9 mouse cellular contexts compared by ENCODE assay signal in genomic region chr2:20419975-20420374, GRCm38 (mm10).
A peak's percentile ranks its signal among the peaks of the same experiment; 100 is the strongest.
DNase-seq lines count a peak whose midpoint lies in the region; ATAC-seq lines count a peak whose summit lies in the region.
"Had no signal": no experiment of that assay in that cellular context is flagged by ENCODE, and none has a peak within 500 bp of the region (broad histone marks: within the 10 kb centered on the region; RNA-seq: fewer than 3 reads in every experiment).

No protein-coding gene starts in this region.

- no peak overlapping the region for H3K4me3 ChIP-seq in forebrain, embryonic 12.5 days (replicated peaks)
- H3K4me3 ChIP-seq in heart, embryonic 11.5 days (ENCODE audit: low read depth, low read length) = no peak overlapping the region

- H3K9me3 ChIP-seq in forebrain, embryonic 12.5 days = no peaks in the 10 kb centered on the region
- no peaks in the 10 kb centered on the region for H3K9me3 ChIP-seq in heart, embryonic 11.5 days (replicated peaks; ENCODE audit: control insufficient read depth, low read length)

- H3K27ac ChIP-seq in forebrain, embryonic 12.5 days = no peak overlapping the region
- H3K27ac ChIP-seq in heart, embryonic 11.5 days (ENCODE audit: low read depth, low read length) = no peak overlapping the region

- no peaks in the 10 kb centered on the region for H3K36me3 ChIP-seq in forebrain, embryonic 12.5 days (replicated peaks)
- H3K36me3 ChIP-seq in heart, embryonic 11.5 days (ENCODE audit: control insufficient read depth, insufficient read depth, low read length) = no peaks in the 10 kb centered on the region

- ATAC-seq in forebrain, embryonic 12.5 days (ENCODE audit: low FRiP score) = 0 out of 2 replicates have a peak, but pooled peaks have one; percentile 14
- ATAC-seq in heart, embryonic 11.5 days (replicated peaks; ENCODE audit: insufficient number of reproducible peaks, low FRiP score, low TSS enrichment) = no peak

- peak; percentile 16 to 29 for DNase-seq in layer of hippocampus, postnatal 10 days (ENCODE audit: low spot score in 2 of 2)
- no peak for DNase-seq in layer of hippocampus, postnatal 25 days (ENCODE audit: extremely low spot score in 1 of 2, low spot score in 1 of 2)
- DNase-seq in cerebellum, adult 8-10 months = peak; percentile 7
- peak; percentile 51 to 68 for DNase-seq in kidney, postnatal 4 days
- no peak for DNase-seq in adrenal gland, adult 18-20 months (ENCODE audit: low spot score in 2 of 2)
- no peak for DNase-seq in spleen, postnatal 36 days (ENCODE audit: low spot score in 2 of 2)
- DNase-seq: lung, postnatal 36 days had no signal

- no peaks in the 10 kb centered on the region for H3K27me3 ChIP-seq in forebrain, embryonic 12.5 days
- H3K27me3 ChIP-seq in heart, embryonic 11.5 days (ENCODE audit: control insufficient read depth, insufficient read depth, low read length) = no peaks in the 10 kb centered on the region

- 33% methylated on average over 6 of the region's 6 CpGs for whole genome bisulfite sequencing in forebrain, embryonic 12.5 days
- WGBS in heart, embryonic 11.5 days (ENCODE audit: insufficient replicate concordance) = 49% methylated on average over 6 of the region's 6 CpGs

- peaks cover 9% of the 10 kb centered on the region for H3K4me1 ChIP-seq in forebrain, embryonic 12.5 days
- no peaks in the 10 kb centered on the region; the same call in 1 of the 2 replicates for H3K4me1 ChIP-seq in heart, embryonic 11.5 days (ENCODE audit: control insufficient read depth, insufficient read depth, low read length)

- H3K9ac ChIP-seq in forebrain, embryonic 12.5 days = no peak overlapping the region
- H3K9ac ChIP-seq in heart, embryonic 11.5 days (ENCODE audit: low read depth, low read length) = no peak overlapping the region

- H3K4me2 ChIP-seq in forebrain, embryonic 12.5 days = no peak overlapping the region
- H3K4me2 ChIP-seq in heart, embryonic 11.5 days = no peak overlapping the region

Comparison
In these comparisons a context has a peak if more than half of its experiments do, and no peak if none do; other contexts are left out.
1. DNase-seq: peak in layer of hippocampus, postnatal 10 days (2 of 2), cerebellum, adult 8-10 months (single experiment) and kidney, postnatal 4 days (2 of 2); none in layer of hippocampus, postnatal 25 days (0 of 2), adrenal gland, adult 18-20 months (0 of 2) and spleen, postnatal 36 days (0 of 2).